Mouse (Mus musculus): Measurements from ENCODE around the gene Vps37b.

Gene Vps37b

GRCm38 (mm10) chr5:123982838-123983237, 49.2 kb downstream of the Vps37b start:
- in situ Hi-C loops (cut with MboI, MseI) = no loop called here

GRCm38 (mm10) chr5:123981250-123981554, 50.9 kb downstream of the Vps37b start:
- in situ Hi-C loops (cut with MboI, MseI) = no loop called here

GRCm38 (mm10) chr5:123980521-123981249, 51.4 kb downstream of the Vps37b start:
- in situ Hi-C loops (cut with MboI, MseI) = no loop called here

GRCm38 (mm10) chr5:123979980-123980369, 52.1 kb downstream of the Vps37b start:
- in situ Hi-C loops (cut with MboI, MseI) = no loop called here

GRCm38 (mm10) chr5:123979221-123979979, 52.7 kb downstream of the Vps37b start:
- in situ Hi-C loops (cut with MboI, MseI) = no loop called here

- in situ Hi-C loops (cut with MboI, MseI) = no loop called here
Observed at GRCm38 (mm10) chr5:123978131-123978530, 53.9 kb downstream of the Vps37b start.

- in situ Hi-C loops (cut with MboI, MseI) = no loop called here
Observed at GRCm38 (mm10) chr5:123977231-123977630, 54.8 kb downstream of the Vps37b start.

GRCm38 (mm10) chr5:123975668-123976180, 56.3 kb downstream of the Vps37b start:
- in situ Hi-C loops (cut with MboI, MseI) = no loop called here

- in situ Hi-C loops (cut with MboI, MseI) = no loop called here
Observed at GRCm38 (mm10) chr5:123974616-123975111, 57.4 kb downstream of the Vps37b start.

- in situ Hi-C loops (cut with MboI, MseI) = no loop called here
Observed at GRCm38 (mm10) chr5:123974179-123974485, 57.9 kb downstream of the Vps37b start.

GRCm38 (mm10) chr5:123973299-123974178, 58.5 kb downstream of the Vps37b start, which contains the start of gene Hip1r:
Hip1r (plus strand) TSS chr5:123973628.
- in situ Hi-C loops (cut with MboI, MseI) = no loop called here

- in situ Hi-C loops (cut with MboI, MseI) = no loop called here
Observed at GRCm38 (mm10) chr5:123972453-123972852, 59.6 kb downstream of the Vps37b start.

- in situ Hi-C loops (cut with MboI, MseI) = no loop called here
Observed at GRCm38 (mm10) chr5:123970576-123970975, 61.5 kb downstream of the Vps37b start.

- in situ Hi-C loops (cut with MboI, MseI) = no loop called here
Observed at GRCm38 (mm10) chr5:123969216-123969615, 62.9 kb downstream of the Vps37b start.

GRCm38 (mm10) chr5:123968468-123968867, 63.6 kb downstream of the Vps37b start:
- in situ Hi-C loops (cut with MboI, MseI) = no loop called here

GRCm38 (mm10) chr5:123966759-123967158, 65.3 kb downstream of the Vps37b start:
- in situ Hi-C loops (cut with MboI, MseI) = no loop called here

- in situ Hi-C loops (cut with MboI, MseI) = no loop called here
Observed at GRCm38 (mm10) chr5:123964208-123964607, 67.9 kb downstream of the Vps37b start.

GRCm38 (mm10) chr5:123961046-123961445, 71.0 kb downstream of the Vps37b start:
- in situ Hi-C loops (cut with MboI, MseI) = no loop called here

- in situ Hi-C loops (cut with MboI, MseI) = no loop called here
Observed at GRCm38 (mm10) chr5:123960129-123960528, 71.9 kb downstream of the Vps37b start.

- in situ Hi-C loops (cut with MboI, MseI) = no loop called here
Observed at GRCm38 (mm10) chr5:123959018-123959417, 73.1 kb downstream of the Vps37b start.

- in situ Hi-C loops (cut with MboI, MseI) = no loop called here
Observed at GRCm38 (mm10) chr5:123957213-123957612, 74.9 kb downstream of the Vps37b start.
